Mouse (Mus musculus): Measurements from ENCODE around the gene Cryz. TPM values are rescaled to one million over a fixed set of nuclear protein-coding genes. Genes with fewer than 3 reads are reported as not detected.
A peak's percentile ranks its signal among the peaks of the same experiment; 100 is the strongest.

The Cryz gene
- polyA plus RNA-seq, 1 experiment, result 37.9 TPM

DNA sequence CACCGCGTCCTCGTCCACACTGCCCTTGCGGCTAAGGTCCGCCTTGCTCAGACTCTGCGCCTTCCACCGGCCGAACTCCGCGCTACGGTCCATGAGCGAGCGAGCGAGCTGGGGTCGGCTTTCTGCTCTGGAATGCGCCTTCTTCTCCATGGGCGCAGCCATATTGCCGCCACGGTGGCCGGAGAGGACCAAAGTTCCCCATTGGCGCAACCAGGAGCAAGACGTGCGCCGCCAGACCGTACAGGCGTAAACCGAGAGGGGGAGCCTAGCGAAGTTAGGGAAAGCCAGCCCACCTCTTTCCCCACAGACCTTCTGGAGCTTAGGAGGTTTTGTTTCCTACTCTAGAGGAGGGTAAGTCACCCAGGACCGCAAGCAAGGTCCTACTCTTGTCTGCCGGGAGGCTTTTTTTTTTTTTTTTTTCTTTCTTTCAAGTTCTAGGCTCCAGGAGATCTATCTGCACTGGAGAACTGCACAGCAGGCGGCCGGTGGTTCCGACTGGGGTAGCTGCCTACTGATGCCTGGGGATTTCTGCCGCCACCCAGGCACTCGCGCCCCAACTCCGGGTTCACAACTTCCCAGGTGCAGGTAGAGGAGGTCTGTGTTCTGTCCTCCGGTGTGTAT lies 533 bp downstream of the Cryz start, which contains the start of gene Tyw3:
Gene Tyw3, minus strand, starts transcription at position 171 of the 621 bp plus-strand sequence.
- Histone ChIP-seq H3K9ac (ENCODE audit: low read depth, poor library complexity, severe bottlenecking) (peak within 1 kb of the TSS; percentile 74), H3K4me1 (ENCODE audit: control insufficient read depth, insufficient read depth, low read length) (peaks cover 2% of the 10 kb centered on the region), H3K36me3 (ENCODE audit: control insufficient read depth, insufficient read depth, low read length, poor library complexity, severe bottlenecking) (no peaks in the 10 kb centered on the region; the same call in 1 of the 2 replicates), H3K27me3 (ENCODE audit: control insufficient read depth, insufficient read depth, low read length, poor library complexity, severe bottlenecking) (no peaks in the 10 kb centered on the region), H3K9me3 (replicated peaks; ENCODE audit: control insufficient read depth, insufficient read depth, low read length, poor library complexity, severe bottlenecking) (no peaks in the 10 kb centered on the region), H3K4me3 (ENCODE audit: low read depth, low read length) (peak within 1 kb of the TSS; percentile 89), H3K27ac (ENCODE audit: insufficient read depth, low read length) (peak within 1 kb of the TSS; percentile 45)
- no peak for TF ChIP-seq EP300 (IDR thresholded peaks at IDR 0.05; ENCODE audit: insufficient read depth, low read depth, low read length)
- peak; percentile 24 for TF ChIP-seq CTCF (IDR thresholded peaks at IDR 0.05; ENCODE audit: low read depth, low read length)

DNA sequence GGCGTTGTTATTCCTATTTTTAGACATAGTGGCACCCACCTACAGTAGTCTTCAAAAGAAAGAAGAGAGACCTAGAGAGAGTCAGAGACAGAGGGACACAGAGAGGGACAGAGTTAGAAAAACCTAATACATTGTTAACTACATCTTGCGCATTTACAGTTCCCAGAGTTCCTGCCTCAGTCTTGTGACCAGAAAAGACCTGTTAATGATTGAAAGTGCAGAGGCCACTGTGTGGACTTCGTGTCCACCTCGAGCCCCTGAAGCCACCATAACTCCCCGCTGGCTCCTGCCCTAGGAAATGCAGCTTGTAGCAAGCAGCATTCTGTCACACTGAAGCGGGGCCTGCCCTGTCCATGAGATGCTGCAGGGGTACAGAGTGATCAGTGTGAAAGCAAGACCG lies 1.1 kb downstream of the Cryz start:
- peaks cover 2% of the 10 kb centered on the region for H3K4me1 ChIP-seq (ENCODE audit: control insufficient read depth, insufficient read depth, low read length)
- H3K27ac ChIP-seq (ENCODE audit: insufficient read depth, low read length), result no peak overlapping the region
- H3K9me3 ChIP-seq (replicated peaks; ENCODE audit: control insufficient read depth, insufficient read depth, low read length, poor library complexity, severe bottlenecking), result no peaks in the 10 kb centered on the region
- H3K27me3 ChIP-seq (ENCODE audit: control insufficient read depth, insufficient read depth, low read length, poor library complexity, severe bottlenecking), result no peaks in the 10 kb centered on the region
- H3K36me3 ChIP-seq (ENCODE audit: control insufficient read depth, insufficient read depth, low read length, poor library complexity, severe bottlenecking), result no peaks in the 10 kb centered on the region; the same call in 1 of the 2 replicates
- TF ChIP-seq CTCF (IDR thresholded peaks at IDR 0.05; ENCODE audit: low read depth, low read length) (no peak), EP300 (IDR thresholded peaks at IDR 0.05; ENCODE audit: insufficient read depth, low read depth, low read length) (no peak), POLR2A (IDR thresholded peaks at IDR 0.05; ENCODE audit: insufficient read depth, low read length) (no peak)
- H3K9ac ChIP-seq (ENCODE audit: low read depth, poor library complexity, severe bottlenecking), result peak overlapping the region; percentile 74
- H3K4me3 ChIP-seq (ENCODE audit: low read depth, low read length), result peak overlapping the region; percentile 60

DNA sequence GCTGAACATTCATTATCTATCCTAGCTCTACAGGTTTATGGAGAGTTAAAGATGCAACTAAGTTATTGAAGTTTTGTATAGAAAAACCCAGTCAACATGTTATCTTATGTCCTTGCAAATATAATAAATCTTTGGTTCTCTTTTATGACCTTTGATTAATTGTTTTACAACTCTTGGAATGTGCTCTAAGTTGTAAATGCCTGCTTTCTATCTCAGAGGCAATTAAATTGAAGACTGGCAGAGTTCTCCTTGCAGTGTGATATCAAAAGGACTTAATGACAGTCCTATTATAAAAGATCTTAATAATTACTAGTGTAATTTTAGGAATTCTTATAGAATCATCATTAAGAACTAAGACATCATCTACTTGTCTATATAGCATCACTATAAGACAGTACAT lies 5.6 kb downstream of the Cryz start:
- Histone ChIP-seq H3K9me3 (replicated peaks; ENCODE audit: control insufficient read depth, insufficient read depth, low read length, poor library complexity, severe bottlenecking) (no peaks in the 10 kb centered on the region), H3K27ac (ENCODE audit: insufficient read depth, low read length) (no peak overlapping the region), H3K9ac (ENCODE audit: low read depth, poor library complexity, severe bottlenecking) (no peak overlapping the region), H3K4me1 (ENCODE audit: control insufficient read depth, insufficient read depth, low read length) (peaks cover 2% of the 10 kb centered on the region), H3K27me3 (ENCODE audit: control insufficient read depth, insufficient read depth, low read length, poor library complexity, severe bottlenecking) (no peaks in the 10 kb centered on the region), H3K4me3 (ENCODE audit: low read depth, low read length) (no peak overlapping the region), H3K36me3 (ENCODE audit: control insufficient read depth, insufficient read depth, low read length, poor library complexity, severe bottlenecking) (0 out of 2 replicates have a peak, but pooled peaks cover 4% of the 10 kb centered on the region)
- TF ChIP-seq EP300 (IDR thresholded peaks at IDR 0.05; ENCODE audit: insufficient read depth, low read depth, low read length), result no peak
- TF ChIP-seq CTCF (IDR thresholded peaks at IDR 0.05; ENCODE audit: low read depth, low read length), result no peak
- no peak for TF ChIP-seq POLR2A (IDR thresholded peaks at IDR 0.05; ENCODE audit: insufficient read depth, low read length)

DNA sequence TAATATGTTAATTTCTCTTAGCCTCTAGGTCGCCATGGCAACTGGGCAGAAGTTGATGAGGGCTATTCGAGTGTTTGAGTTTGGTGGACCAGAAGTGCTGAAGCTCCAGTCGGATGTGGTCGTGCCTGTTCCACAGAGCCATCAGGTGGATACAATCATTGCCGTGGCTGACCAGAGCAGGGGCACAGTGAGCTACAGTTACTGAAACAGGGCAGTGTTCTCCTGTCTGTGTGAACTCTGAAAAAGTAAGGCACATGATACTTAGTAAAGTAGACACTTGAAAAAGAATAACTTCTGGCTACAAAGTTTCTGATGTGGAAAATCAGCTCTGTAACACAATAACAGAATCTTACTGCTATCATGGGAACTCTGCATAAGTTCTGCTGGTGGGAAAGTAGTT lies 8.4 kb downstream of the Cryz start:
- Histone ChIP-seq H3K27me3 (ENCODE audit: control insufficient read depth, insufficient read depth, low read length, poor library complexity, severe bottlenecking) (no peaks in the 10 kb centered on the region), H3K27ac (ENCODE audit: insufficient read depth, low read length) (no peak overlapping the region), H3K36me3 (ENCODE audit: control insufficient read depth, insufficient read depth, low read length, poor library complexity, severe bottlenecking) (0 out of 2 replicates have a peak, but pooled peaks cover 4% of the 10 kb centered on the region), H3K4me3 (ENCODE audit: low read depth, low read length) (no peak overlapping the region), H3K9me3 (replicated peaks; ENCODE audit: control insufficient read depth, insufficient read depth, low read length, poor library complexity, severe bottlenecking) (no peaks in the 10 kb centered on the region), H3K9ac (ENCODE audit: low read depth, poor library complexity, severe bottlenecking) (no peak overlapping the region), H3K4me1 (ENCODE audit: control insufficient read depth, insufficient read depth, low read length) (no peaks in the 10 kb centered on the region)
- TF ChIP-seq CTCF (IDR thresholded peaks at IDR 0.05; ENCODE audit: low read depth, low read length), result no peak
- TF ChIP-seq POLR2A (IDR thresholded peaks at IDR 0.05; ENCODE audit: insufficient read depth, low read length), result no peak
- no peak for TF ChIP-seq EP300 (IDR thresholded peaks at IDR 0.05; ENCODE audit: insufficient read depth, low read depth, low read length)

DNA sequence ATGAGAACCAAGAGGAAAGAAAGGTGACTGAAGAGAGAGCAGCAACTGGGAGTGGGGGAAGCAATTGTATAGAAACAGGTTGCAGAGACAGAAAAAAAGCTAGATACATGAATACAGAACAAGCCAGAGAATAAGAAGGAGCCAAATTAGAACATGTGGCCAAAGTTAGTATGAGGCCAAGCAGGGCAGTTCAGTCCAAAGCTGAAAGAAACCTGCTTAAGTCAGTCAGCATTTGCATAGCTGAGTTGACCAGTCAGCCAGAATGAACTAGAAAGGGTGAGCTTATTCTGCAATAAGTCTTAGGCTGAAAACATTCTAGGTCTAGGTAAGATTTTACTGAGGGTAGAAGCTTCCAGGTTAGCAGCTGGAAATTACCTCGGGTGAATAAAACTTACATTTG lies 11.4 kb downstream of the Cryz start:
- H3K36me3 ChIP-seq (ENCODE audit: control insufficient read depth, insufficient read depth, low read length, poor library complexity, severe bottlenecking), result 0 out of 2 replicates have a peak, but pooled peaks cover 4% of the 10 kb centered on the region

DNA sequence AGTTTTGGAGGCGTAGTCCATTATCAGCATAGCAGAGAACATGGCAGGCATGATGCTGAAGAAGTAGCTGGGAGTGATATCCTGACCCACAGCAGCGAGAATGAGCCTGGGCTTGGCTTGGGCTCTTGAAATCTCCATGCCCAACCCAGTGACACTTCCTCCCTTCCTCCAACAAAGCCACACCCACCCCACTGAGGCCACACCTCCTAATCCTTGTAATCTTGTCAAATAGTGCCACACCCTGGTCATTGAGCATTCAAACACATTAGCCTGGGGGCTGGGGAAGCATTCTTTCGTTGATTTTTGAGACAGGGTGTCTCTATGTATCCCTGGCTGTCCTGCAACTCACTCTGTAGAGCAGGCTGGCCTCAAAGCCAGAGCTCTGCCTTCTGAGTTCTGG lies 15.4 kb downstream of the Cryz start:
- H3K27ac ChIP-seq (ENCODE audit: insufficient read depth, low read length), result no peak overlapping the region
- no peaks in the 10 kb centered on the region for H3K4me1 ChIP-seq (ENCODE audit: control insufficient read depth, insufficient read depth, low read length)
- H3K36me3 ChIP-seq (ENCODE audit: control insufficient read depth, insufficient read depth, low read length, poor library complexity, severe bottlenecking), result no peaks in the 10 kb centered on the region
- H3K27me3 ChIP-seq (ENCODE audit: control insufficient read depth, insufficient read depth, low read length, poor library complexity, severe bottlenecking), result no peaks in the 10 kb centered on the region
- H3K9me3 ChIP-seq (replicated peaks; ENCODE audit: control insufficient read depth, insufficient read depth, low read length, poor library complexity, severe bottlenecking), result no peaks in the 10 kb centered on the region
- no peak overlapping the region for H3K9ac ChIP-seq (ENCODE audit: low read depth, poor library complexity, severe bottlenecking)
- no peak overlapping the region for H3K4me3 ChIP-seq (ENCODE audit: low read depth, low read length)
- no peak for TF ChIP-seq POLR2A (IDR thresholded peaks at IDR 0.05; ENCODE audit: insufficient read depth, low read length)
- no peak for TF ChIP-seq CTCF (IDR thresholded peaks at IDR 0.05; ENCODE audit: low read depth, low read length)
- TF ChIP-seq EP300 (IDR thresholded peaks at IDR 0.05; ENCODE audit: insufficient read depth, low read depth, low read length), result no peak

More for the DNA sequence above, 11.4 kb downstream of the Cryz start:
- no peaks in the 10 kb centered on the region for H3K9me3 ChIP-seq (replicated peaks; ENCODE audit: control insufficient read depth, insufficient read depth, low read length, poor library complexity, severe bottlenecking)
- H3K9ac ChIP-seq (ENCODE audit: low read depth, poor library complexity, severe bottlenecking), result no peak overlapping the region
- H3K4me1 ChIP-seq (ENCODE audit: control insufficient read depth, insufficient read depth, low read length), result no peaks in the 10 kb centered on the region
- no peak for TF ChIP-seq CTCF (IDR thresholded peaks at IDR 0.05; ENCODE audit: low read depth, low read length)
- no peak for TF ChIP-seq EP300 (IDR thresholded peaks at IDR 0.05; ENCODE audit: insufficient read depth, low read depth, low read length)
- no peak for TF ChIP-seq POLR2A (IDR thresholded peaks at IDR 0.05; ENCODE audit: insufficient read depth, low read length)
- no peaks in the 10 kb centered on the region for H3K27me3 ChIP-seq (ENCODE audit: control insufficient read depth, insufficient read depth, low read length, poor library complexity, severe bottlenecking)
- H3K27ac ChIP-seq (ENCODE audit: insufficient read depth, low read length), result no peak overlapping the region
- no peak overlapping the region for H3K4me3 ChIP-seq (ENCODE audit: low read depth, low read length)
